Mouse (Mus musculus) kidney, postnatal 4 days (tissue): ENCODE results near the gene Creb5.
A peak's percentile ranks its signal among the peaks of the same experiment; 100 is the strongest.

Source experiments
- DNase-seq, 2 experiments: peaks; one replicate each; pipeline ENCODE4 v3.0.0; 2021; ENCODE audit warnings: mixed read lengths in 2 of 2

The Creb5 gene

DNA sequence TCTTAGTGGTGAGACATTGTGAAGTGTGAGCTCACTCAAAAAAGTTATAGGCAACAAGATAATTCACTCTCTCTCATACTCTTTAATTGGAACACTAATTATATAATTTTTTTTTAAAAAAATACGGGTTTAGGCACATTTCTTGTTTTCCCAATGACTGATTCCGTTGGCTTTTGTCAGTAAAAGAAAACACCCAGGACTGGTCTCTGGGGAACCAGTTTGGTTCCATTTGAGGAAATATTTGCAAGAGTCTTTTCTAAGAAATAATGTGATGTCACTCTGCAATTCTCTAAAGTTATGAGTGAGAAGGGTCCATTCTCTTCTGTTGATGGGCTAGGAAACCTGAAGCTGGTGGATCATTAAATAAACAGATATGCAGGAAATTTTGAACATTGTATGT lies 309.3 kb downstream of the Creb5 start:
- DNase-seq: no peak

DNA sequence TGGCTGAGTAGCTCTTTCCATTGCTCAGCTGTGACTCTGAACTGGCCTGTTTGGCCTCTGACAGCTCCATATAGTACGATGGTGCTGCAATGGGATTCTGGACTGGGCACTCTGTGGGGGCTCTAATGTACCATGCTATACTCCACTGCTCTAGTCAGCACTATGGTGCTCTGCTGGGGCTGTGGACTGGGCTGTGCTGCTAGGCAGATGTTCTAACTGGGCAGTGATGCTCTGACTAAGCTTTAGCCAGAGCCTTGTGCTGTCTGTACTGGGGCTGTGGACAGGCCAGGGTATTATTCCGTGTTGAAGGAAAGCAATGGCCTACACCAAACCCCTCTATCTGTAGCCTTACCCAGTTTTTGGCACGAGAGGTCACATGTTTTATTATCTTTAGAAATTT lies 316.0 kb downstream of the Creb5 start:
- DNase-seq: no peak

DNA sequence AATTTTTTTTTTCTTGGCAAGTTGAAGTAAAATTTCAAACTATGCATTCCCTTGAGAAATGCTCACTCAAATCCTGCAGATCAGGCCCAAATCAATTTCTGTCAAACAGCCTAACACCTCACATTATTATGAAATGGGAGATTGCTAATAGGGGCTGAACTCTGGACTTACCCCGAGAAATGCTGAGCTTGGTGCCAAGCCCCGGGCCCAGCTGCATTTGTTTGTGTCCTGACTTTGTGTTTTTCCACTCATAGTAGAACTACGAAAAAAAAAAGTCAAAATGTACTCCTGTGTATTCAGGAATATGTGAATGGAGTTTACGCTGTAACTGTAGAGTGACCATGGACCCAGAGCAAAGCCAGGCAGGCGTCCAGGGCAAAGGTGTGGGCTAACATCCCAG lies 316.6 kb downstream of the Creb5 start:
- no peak for DNase-seq

GRCm38 (mm10) chr6:53604386-53604785 lies 317.3 kb downstream of the Creb5 start:
- no peak for DNase-seq

- no peak for DNase-seq
Measured at GRCm38 (mm10) chr6:53605184-53605583, 318.1 kb downstream of the Creb5 start.

GRCm38 (mm10) chr6:53611451-53611945 lies 324.4 kb downstream of the Creb5 start:
- no peak for DNase-seq

- no peak for DNase-seq
Measured at GRCm38 (mm10) chr6:53612681-53613080, 325.6 kb downstream of the Creb5 start.

DNA sequence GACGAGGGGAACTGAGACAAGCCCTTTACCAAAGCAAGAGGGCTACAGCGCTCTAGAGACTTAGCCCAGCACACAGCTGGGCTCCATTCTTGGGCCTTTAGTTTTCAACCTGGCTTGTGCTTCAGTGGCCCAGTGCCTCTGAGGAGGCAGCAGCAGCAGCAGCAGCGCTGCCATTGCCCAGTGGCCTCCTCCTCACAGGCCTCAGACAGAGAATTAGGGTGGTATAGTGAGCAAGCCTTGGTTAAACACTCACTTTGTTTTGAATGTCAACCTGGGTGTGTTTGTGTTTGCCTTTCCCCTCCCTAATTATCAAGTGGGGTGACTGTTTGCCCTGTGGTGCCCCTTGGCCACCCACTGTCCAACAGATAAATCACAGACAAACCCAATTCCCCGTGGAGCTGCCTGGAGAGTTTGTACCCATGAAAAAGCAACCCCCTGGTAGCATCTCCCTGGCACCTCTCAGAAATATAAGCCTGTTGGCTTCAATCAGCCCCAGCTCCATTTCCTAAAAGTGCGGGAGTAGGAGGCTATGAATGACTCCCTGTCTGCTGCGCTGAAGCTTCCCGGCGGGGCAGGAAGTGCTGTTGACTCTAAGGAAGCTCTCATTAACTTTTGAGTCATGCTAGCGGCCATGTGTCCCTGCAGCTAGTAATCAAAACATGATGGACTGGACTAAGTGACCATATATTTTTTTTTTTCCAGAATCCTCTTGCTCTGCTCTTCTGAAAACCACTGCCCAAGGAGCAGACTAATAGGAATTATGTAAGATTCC lies 328.6 kb downstream of the Creb5 start:
- DNase-seq: peak; percentile 44 to 59

GRCm38 (mm10) chr6:53618164-53618563 lies 331.1 kb downstream of the Creb5 start:
- no peak for DNase-seq

DNA sequence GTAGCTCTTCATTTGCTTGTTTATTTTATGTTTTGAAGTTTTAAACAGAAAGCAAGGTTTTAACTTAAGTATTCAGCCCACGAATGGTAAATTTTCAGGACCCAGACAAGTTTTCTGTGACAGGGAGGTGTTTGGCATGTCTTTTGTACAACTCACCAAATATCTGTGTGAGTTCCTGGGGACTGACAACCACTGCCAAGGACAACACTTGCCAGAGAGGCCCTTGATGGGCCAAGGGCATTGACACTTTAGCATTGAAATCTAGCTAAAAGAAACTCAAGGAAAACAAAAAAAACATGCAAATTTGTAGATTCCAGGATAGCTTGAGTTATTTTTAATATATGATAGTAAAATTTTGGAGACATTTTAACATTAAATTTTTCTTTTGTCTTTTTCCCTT lies 332.6 kb downstream of the Creb5 start:
- DNase-seq: no peak

DNA sequence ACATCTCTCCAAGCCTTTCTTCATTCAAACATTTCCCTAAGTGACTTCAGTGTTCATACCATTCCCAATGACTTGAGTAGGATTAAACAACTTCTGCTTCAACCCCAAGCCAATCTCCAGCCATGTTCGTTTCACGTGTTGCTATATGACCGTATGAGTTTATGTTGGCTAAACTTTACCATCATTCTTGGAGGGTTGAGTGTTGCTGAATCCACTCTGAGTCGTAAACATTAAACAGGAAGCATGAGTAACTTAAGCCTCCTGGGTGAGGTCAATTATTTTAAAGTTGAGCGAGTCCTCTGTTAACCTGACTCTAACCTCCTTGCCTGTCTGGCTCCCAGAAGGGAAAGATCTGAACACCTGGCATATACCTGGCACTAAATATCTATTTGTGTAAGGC lies 334.2 kb downstream of the Creb5 start:
- no peak for DNase-seq

DNA sequence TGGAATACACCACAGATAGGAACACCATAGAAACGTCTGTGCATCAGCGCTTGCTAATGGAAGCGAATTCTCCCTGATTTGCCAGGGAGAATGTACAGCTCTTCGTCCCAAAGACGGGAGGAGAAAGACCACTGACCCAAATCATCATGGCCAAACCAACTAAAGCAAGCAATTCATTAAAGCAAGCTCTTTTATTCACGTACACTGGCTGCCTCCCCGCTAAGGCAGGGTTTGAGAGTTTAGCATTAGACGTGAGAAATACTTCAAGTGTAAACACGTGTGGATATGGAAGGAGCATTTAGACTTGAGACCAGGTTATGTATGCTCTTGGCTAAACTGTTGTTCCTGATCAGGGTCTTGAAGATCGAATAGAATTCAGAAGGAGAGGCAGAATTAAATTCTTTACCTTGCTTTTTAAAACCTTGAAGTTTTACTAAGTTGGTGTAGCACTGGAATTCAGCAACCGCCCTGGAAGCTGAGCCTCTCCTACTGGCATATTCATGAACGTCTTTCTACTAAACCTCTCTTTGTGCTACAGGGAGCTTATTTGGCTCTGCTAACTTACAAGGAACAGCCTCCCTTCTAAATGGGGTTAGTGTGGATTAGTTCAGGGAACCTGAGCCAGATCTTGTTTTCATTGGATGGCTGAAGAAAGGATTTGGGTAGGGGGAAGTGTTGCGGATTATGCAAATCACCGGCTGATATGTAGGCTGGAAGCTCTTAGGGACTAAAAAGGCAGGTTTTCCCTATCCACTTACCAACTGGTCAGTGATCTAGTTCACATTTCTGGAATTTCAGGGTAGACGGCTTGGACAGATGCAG lies 337.6 kb downstream of the Creb5 start:
- no peak for DNase-seq

DNA sequence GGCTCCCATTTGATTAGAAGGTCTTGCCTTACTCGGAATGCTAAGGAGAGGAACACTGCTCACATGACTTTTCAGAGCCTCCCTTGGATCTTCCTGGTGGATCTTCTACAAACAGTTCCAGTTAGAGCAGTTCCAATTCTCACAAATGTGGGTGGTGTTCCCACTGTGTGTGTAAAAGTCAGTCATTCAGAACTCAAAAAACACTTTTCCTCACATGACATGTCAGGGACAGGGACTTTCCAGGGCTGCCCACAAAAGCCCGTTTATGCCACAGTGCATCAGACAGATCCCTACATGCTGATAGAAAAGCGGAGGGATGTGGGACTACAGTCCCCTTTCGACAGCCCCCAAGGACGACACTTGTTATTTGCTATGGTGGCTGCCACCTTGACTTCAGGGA lies 339.0 kb downstream of the Creb5 start:
- no peak for DNase-seq

GRCm38 (mm10) chr6:53628714-53629113 lies 341.6 kb downstream of the Creb5 start:
- no peak for DNase-seq

DNA sequence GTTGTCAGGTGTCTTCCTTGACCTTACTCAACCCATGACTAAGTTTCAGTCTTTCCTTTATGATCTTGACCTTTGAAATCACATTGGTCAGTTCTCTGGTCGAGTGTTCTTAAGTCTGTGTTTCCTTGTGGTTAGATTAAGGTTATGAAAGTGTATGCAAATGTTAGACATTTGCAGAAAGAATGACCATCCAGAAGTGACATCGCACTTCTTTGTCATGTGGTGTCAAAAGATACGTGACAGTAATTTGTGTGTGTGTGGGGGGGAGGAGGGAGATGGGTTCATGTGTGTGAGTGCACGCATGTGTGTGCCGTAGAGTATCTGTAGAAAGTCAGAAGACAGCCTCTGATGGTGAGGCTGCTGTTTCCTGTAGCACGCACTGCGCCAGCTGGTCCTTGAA lies 348.4 kb downstream of the Creb5 start:
- no peak for DNase-seq

DNA sequence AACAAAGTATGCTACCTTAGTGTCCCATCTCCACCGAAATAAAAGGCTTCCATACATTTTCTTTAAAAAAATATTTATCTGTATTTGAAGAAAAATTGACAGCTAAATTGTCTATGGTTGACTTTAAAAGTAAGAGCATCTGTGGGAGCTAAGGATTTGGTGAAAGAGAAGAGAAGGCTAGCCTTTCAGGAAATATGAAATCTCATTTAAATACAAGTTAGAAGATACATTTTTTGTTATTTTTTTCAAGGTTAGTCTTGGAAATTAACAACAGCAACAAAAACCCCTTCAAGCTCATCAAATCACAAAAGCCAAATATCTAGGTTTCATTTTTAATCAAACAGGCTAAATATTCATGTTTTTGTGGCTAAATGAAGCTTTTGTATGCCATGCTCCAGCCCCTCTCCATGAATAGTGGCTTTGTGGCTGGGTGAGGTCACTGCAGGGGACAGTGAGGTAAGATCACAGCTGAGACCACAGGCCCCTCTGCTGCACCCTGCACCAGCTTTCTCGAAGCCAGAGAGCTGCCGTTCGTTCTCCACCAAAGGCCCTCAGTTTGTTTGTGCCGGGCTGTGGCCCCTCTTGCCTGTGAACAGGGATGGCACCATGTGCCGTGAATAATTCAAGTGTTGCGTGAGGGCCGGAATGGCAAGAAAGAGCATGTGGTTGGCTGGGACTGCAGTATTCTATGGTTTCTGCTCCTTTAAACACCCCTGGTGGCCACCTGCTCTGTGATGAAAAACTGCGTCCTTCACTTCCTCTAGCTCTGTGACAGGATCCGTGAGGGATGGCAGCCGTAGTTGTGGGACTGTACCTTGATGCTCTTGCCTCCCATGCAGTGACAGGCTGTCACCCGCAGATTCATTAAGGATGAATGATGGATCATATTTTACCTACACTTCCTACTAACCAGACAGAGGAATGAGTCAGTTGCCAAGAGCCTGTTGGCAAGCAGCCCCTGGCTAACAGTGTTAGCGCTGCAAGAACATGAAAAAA lies 350.6 kb downstream of the Creb5 start:
- no peak for DNase-seq

GRCm38 (mm10) chr6:53641633-53642605 lies 354.8 kb downstream of the Creb5 start:
- DNase-seq: no peak

DNA sequence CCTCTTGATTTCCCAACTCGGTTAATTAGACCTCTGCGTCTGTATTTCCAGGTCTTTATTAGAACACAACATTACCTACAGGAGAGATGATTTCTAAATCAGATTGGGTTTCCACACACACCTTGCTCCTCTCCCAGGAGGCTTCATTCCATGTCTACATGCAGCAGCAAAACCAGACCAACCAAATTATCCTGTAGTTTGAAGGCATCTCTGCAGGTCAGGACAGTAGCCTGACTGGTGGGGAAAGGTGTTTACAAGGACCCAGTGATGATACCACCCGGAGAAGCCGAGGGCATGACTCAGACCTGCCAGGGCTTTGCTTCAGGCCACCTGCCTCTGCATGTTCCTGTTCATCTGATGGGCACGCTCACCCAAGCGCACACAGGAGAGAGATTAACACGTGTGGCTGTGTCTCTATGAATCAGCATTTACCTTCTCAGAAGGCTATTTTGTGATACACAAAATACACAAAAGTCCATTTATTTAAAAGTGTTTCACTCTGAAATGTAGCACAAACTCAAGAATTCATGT lies 355.8 kb downstream of the Creb5 start:
- no peak for DNase-seq

- DNase-seq: no peak
Measured at GRCm38 (mm10) chr6:53643481-53643880, 356.4 kb downstream of the Creb5 start.

GRCm38 (mm10) chr6:53644056-53644455 lies 357.0 kb downstream of the Creb5 start:
- no peak for DNase-seq

GRCm38 (mm10) chr6:53644971-53645370 lies 357.9 kb downstream of the Creb5 start:
- no peak for DNase-seq
